Mouse (Mus musculus): ENCODE measurements around the gene Pde11a.

- TF ChIP-seq HCFC1 (IDR thresholded peaks at IDR 0.05; ENCODE audit: borderline replicate concordance, insufficient read depth, low read length) (no peak), ZNF384 (IDR thresholded peaks at IDR 0.05; ENCODE audit: low read depth, low read length) (no peak), ZC3H11A (IDR thresholded peaks at IDR 0.05; ENCODE audit: borderline replicate concordance, low read depth, low read length) (no peak)
Observed at GRCm38 (mm10) chr2:76324463-76324862, 14.1 kb downstream of the Pde11a start.
